Mouse (Mus musculus): Measurements from ENCODE around the gene S100g. TPM values are rescaled to one million over a fixed set of nuclear protein-coding genes. Genes with fewer than 3 reads are reported as not detected.

The S100g gene
- polyA plus RNA-seq (2014; fragmentation: Illumina TruSeq; extraction: RNeasy Lipid Tissue Mini Kit (QIAGEN cat#74804); ENCODE audit: low read depth, low replicate concordance): not detected

GRCm38 (mm10) chrX:162964383-162964782 is at the start of gene S100g:
TSS of gene S100g (minus strand) at chrX:162964599.

Other genes starting within 250 kb of the S100g start
- gene Rbbp7, start 204.2 kb downstream of the S100g start, polyA plus RNA-seq (2014; fragmentation: Illumina TruSeq; extraction: RNeasy Lipid Tissue Mini Kit (QIAGEN cat#74804); ENCODE audit: low read depth, low replicate concordance): 175 TPM
- 12.7 TPM for gene Txlng, start 135.1 kb downstream of the S100g start, polyA plus RNA-seq (2014; fragmentation: Illumina TruSeq; extraction: RNeasy Lipid Tissue Mini Kit (QIAGEN cat#74804); ENCODE audit: low read depth, low replicate concordance)
- gene Syap1, start 76.2 kb downstream of the S100g start, polyA plus RNA-seq (2014; fragmentation: Illumina TruSeq; extraction: RNeasy Lipid Tissue Mini Kit (QIAGEN cat#74804); ENCODE audit: low read depth, low replicate concordance): 80.2 TPM
- 16.5 TPM for gene Ctps2, start 63.4 kb downstream of the S100g start, polyA plus RNA-seq (2014; fragmentation: Illumina TruSeq; extraction: RNeasy Lipid Tissue Mini Kit (QIAGEN cat#74804); ENCODE audit: low read depth, low replicate concordance)